In the genomic region with DNA sequence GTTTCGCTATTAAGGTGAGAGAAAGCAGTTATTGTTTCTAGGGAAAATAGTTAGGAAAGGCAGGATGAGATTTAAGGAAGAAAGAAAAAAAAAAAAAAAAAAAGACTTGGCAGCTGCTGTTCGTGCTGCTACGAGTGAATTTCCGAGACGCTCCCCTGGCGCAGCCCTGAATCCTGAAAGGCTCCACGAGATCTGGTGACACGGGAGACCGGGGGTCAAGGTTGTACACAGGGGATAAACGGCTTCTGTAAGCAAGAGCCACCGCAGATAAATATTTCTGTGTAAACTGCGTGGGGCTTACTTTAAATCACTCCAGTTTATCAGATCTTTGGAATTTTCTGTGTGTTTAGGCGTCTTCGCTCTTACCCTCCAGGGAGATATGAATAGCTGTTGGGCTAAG, we compare ENCODE assay signal across 17 mouse cellular contexts. TPM values are rescaled to one million over a fixed set of nuclear protein-coding genes. Genes with fewer than 3 reads are reported as not detected.
DNase-seq lines count a peak whose midpoint lies in the region; ATAC-seq and TF ChIP-seq lines count a peak whose summit lies in the region.
"Had no signal": no experiment of that assay in that cellular context is flagged by ENCODE, and none has a peak within 500 bp of the region (broad histone marks: within the 10 kb centered on the region; RNA-seq: fewer than 3 reads in every experiment).

No protein-coding gene starts in this region.

- peaks cover 3% of the 10 kb centered on the region; the same call in 1 of the 2 replicates for H3K4me1 ChIP-seq in lung, embryonic 16.5 days (replicated peaks; ENCODE audit: control insufficient read depth, insufficient read depth, low read length)
- H3K4me1 ChIP-seq in lung, adult 2 months (ENCODE audit: control insufficient read depth, insufficient read depth, low read length): no peaks in the 10 kb centered on the region
- H3K4me1 ChIP-seq in hindbrain, postnatal 0 days (ENCODE audit: insufficient read depth, low read length): no peaks in the 10 kb centered on the region
- peaks cover 16% of the 10 kb centered on the region; the same call in 1 of the 2 replicates for H3K4me1 ChIP-seq in neural tube, embryonic 14.5 days (ENCODE audit: control insufficient read depth, insufficient read depth, low read length)
- no peaks in the 10 kb centered on the region for H3K4me1 ChIP-seq in liver, embryonic 11.5 days (replicated peaks; ENCODE audit: control insufficient read depth, insufficient read depth, low read length)

- H3K4me3 ChIP-seq in gastrocnemius, adult 2 months: peak overlapping the region; percentile 61
- H3K4me3 ChIP-seq in lung, embryonic 16.5 days (ENCODE audit: low read length): no peak overlapping the region
- H3K4me3 ChIP-seq in lung, adult 2 months (replicated peaks; ENCODE audit: extremely low read depth, low read depth, low read length): no peak overlapping the region
- no peak overlapping the region for H3K4me3 ChIP-seq in hindbrain, postnatal 0 days (ENCODE audit: low read length)
- H3K4me3 ChIP-seq in neural tube, embryonic 14.5 days (ENCODE audit: low read depth, low read length): no peak overlapping the region
- no peak overlapping the region for H3K4me3 ChIP-seq in liver, embryonic 11.5 days (ENCODE audit: low read depth, low read length)
- H3K4me3 ChIP-seq: neural tube, embryonic 12.5 days had no signal

- no peaks in the 10 kb centered on the region for H3K27me3 ChIP-seq in lung, embryonic 16.5 days (ENCODE audit: control insufficient read depth, insufficient read depth, low read depth, low read length)
- H3K27me3 ChIP-seq in hindbrain, postnatal 0 days (ENCODE audit: insufficient read depth, low read length): no peaks in the 10 kb centered on the region
- H3K27me3 ChIP-seq in neural tube, embryonic 14.5 days (ENCODE audit: control insufficient read depth, insufficient read depth, low read length): no peaks in the 10 kb centered on the region
- no peaks in the 10 kb centered on the region for H3K27me3 ChIP-seq in liver, embryonic 11.5 days (replicated peaks; ENCODE audit: control insufficient read depth, insufficient read depth, low read length)
- H3K27me3 ChIP-seq: neural tube, embryonic 12.5 days had no signal

- TF ChIP-seq CTCF in gastrocnemius, adult 2 months (IDR thresholded peaks at IDR 0.05): no peak
- no peak for TF ChIP-seq CTCF in lung, adult 2 months (IDR thresholded peaks at IDR 0.05; ENCODE audit: insufficient read depth, low read length)
- no peak for TF ChIP-seq CTCF in hindbrain, postnatal 0 days (IDR thresholded peaks at IDR 0.05; ENCODE audit: low read depth)

- peak overlapping the region; percentile 77 for H3K27ac ChIP-seq in gastrocnemius, adult 2 months
- no peak overlapping the region for H3K27ac ChIP-seq in lung, embryonic 16.5 days (ENCODE audit: low read length)
- H3K27ac ChIP-seq in hindbrain, postnatal 0 days: no peak overlapping the region
- no peak overlapping the region for H3K27ac ChIP-seq in neural tube, embryonic 14.5 days (ENCODE audit: low read depth, low read length)
- H3K27ac ChIP-seq in liver, embryonic 11.5 days (ENCODE audit: low read depth, low read length): no peak overlapping the region
- H3K27ac ChIP-seq: neural tube, embryonic 12.5 days had no signal

- no peaks in the 10 kb centered on the region for H3K9me3 ChIP-seq in lung, embryonic 16.5 days (ENCODE audit: control insufficient read depth, low read length)
- H3K9me3 ChIP-seq in hindbrain, postnatal 0 days (ENCODE audit: low read length): no peaks in the 10 kb centered on the region
- H3K9me3 ChIP-seq in neural tube, embryonic 14.5 days (ENCODE audit: control insufficient read depth, low read length): no peaks in the 10 kb centered on the region
- no peaks in the 10 kb centered on the region for H3K9me3 ChIP-seq in liver, embryonic 11.5 days (ENCODE audit: control insufficient read depth, low read length)
- H3K9me3 ChIP-seq: neural tube, embryonic 12.5 days had no signal

- intact Hi-C loops in gastrocnemius, adult 2 months (cut with DNase I): no loop called here

- no peak for DNase-seq in gastrocnemius, adult 2 months
- no peak for DNase-seq in gastrocnemius, postnatal 4 days (ENCODE audit: low spot score in 2 of 2)
- DNase-seq in lung, adult 2 months: no peak
- no peak for DNase-seq in hindbrain, postnatal 0 days (ENCODE audit: low spot score)
- no peak for DNase-seq in urinary bladder, adult 2 months (ENCODE audit: low spot score)
- no peak for DNase-seq in liver, embryonic 11.5 days (ENCODE audit: low spot score)
- DNase-seq: cerebellum, adult 11-12 months; kidney, adult 2 months; right cerebral cortex, postnatal 4 days had no signal

- peak overlapping the region; percentile 37; the same call in 1 of the 2 replicates for H3K4me2 ChIP-seq in lung, embryonic 16.5 days (ENCODE audit: low read depth, low read length)
- peak overlapping the region; percentile 33; the same call in 1 of the 2 replicates for H3K4me2 ChIP-seq in hindbrain, postnatal 0 days (ENCODE audit: low read depth, low read length)
- peak overlapping the region; percentile 23; the same call in 1 of the 2 replicates for H3K4me2 ChIP-seq in neural tube, embryonic 14.5 days (ENCODE audit: low read depth, low read length)
- no peak overlapping the region for H3K4me2 ChIP-seq in liver, embryonic 11.5 days
- H3K4me2 ChIP-seq: heart, embryonic 11.5 days; neural tube, embryonic 12.5 days had no signal

- WGBS in lung, embryonic 16.5 days: 43% methylated on average over 14 of the region's 14 CpGs
- WGBS in lung, adult 2 months: 57% methylated on average over 14 of the region's 14 CpGs
- 47% methylated on average over 14 of the region's 14 CpGs for WGBS in hindbrain, postnatal 0 days
- 52% methylated on average over 14 of the region's 14 CpGs for WGBS in neural tube, embryonic 14.5 days
- 72% methylated on average over 14 of the region's 14 CpGs for WGBS in liver, embryonic 11.5 days

- no peaks in the 10 kb centered on the region for H3K36me3 ChIP-seq in lung, embryonic 16.5 days (ENCODE audit: control insufficient read depth, insufficient read depth, low read length)
- H3K36me3 ChIP-seq in hindbrain, postnatal 0 days (ENCODE audit: insufficient read depth, low read length): no peaks in the 10 kb centered on the region
- H3K36me3 ChIP-seq in neural tube, embryonic 14.5 days (ENCODE audit: control insufficient read depth, insufficient read depth, low read length): no peaks in the 10 kb centered on the region
- H3K36me3 ChIP-seq in liver, embryonic 11.5 days (ENCODE audit: control insufficient read depth, insufficient read depth, low read length): no peaks in the 10 kb centered on the region
- H3K36me3 ChIP-seq: neural tube, embryonic 12.5 days had no signal

- ATAC-seq in lung, embryonic 16.5 days (ENCODE audit: low read depth): no peak
- ATAC-seq in hindbrain, postnatal 0 days: no peak
- no peak for ATAC-seq in neural tube, embryonic 14.5 days (ENCODE audit: low read depth)
- ATAC-seq in liver, embryonic 11.5 days (replicated peaks; ENCODE audit: low FRiP score): no peak

- TF ChIP-seq POLR2A in lung, adult 2 months (IDR thresholded peaks at IDR 0.05; ENCODE audit: borderline replicate concordance, extremely low read depth, low read depth, low read length): no peak

- H3K9ac ChIP-seq in lung, embryonic 16.5 days (ENCODE audit: low read length): no peak overlapping the region
- no peak overlapping the region for H3K9ac ChIP-seq in hindbrain, postnatal 0 days (replicated peaks; ENCODE audit: low read length)
- H3K9ac ChIP-seq in neural tube, embryonic 14.5 days (replicated peaks; ENCODE audit: low read depth, low read length): no peak overlapping the region
- no peak overlapping the region for H3K9ac ChIP-seq in liver, embryonic 11.5 days (ENCODE audit: low read depth, low read length)
- H3K9ac ChIP-seq: neural tube, embryonic 12.5 days had no signal

RNA-seq across cellular contexts. Expression of gene Tshz2, which starts 8.7 kb away (rescaled TPM):
- 10 to 100 TPM; 10.3 to 14.8 TPM for total RNA-seq in gastrocnemius, adult 2 months (2021)
- total RNA-seq in gastrocnemius, postnatal 4 days (2021): 10 to 100 TPM; 38.2 to 40.1 TPM
- 6.7 and 7.2 TPM in 2 replicates for polyA plus RNA-seq in lung, embryonic 16.5 days (2015; fragmentation: Nextera tagmentation; extraction: Ambion mirVana)
- 6.2 and 8.4 TPM in 2 replicates for polyA plus RNA-seq in lung, adult 2 months (2012; rRNA removed)
- 40.2 and 47.0 TPM in 2 replicates for total RNA-seq in hindbrain, postnatal 0 days (2014; rRNA removed)
- 29.0 and 31.4 TPM in 2 replicates for polyA plus RNA-seq in hindbrain, postnatal 0 days (2015; fragmentation: Nextera tagmentation; extraction: Ambion mirVana)
- 54.5 and 58.5 TPM in 2 replicates for polyA plus RNA-seq in neural tube, embryonic 14.5 days (2014; fragmentation: Nextera tagmentation; extraction: Ambion mirVana)
- polyA plus RNA-seq in urinary bladder, adult 2 months (2012; rRNA removed): 42.1 and 60.0 TPM in 2 replicates
- polyA plus RNA-seq in liver, embryonic 11.5 days (2014; fragmentation: Nextera tagmentation; extraction: Ambion mirVana): 4.9 and 5.4 TPM in 2 replicates
- total RNA-seq: megakaryocyte, adult 5-6 weeks had no signal

RNA-seq across cellular contexts. Expression of gene Gm11011, which starts 54.0 kb away (rescaled TPM):
- total RNA-seq in gastrocnemius, adult 2 months (2021): not detected
- not detected for total RNA-seq in gastrocnemius, postnatal 4 days (2021)
- not detected in 2 replicates for polyA plus RNA-seq in lung, embryonic 16.5 days (2015; fragmentation: Nextera tagmentation; extraction: Ambion mirVana)
- not detected in 2 replicates for polyA plus RNA-seq in lung, adult 2 months (2012; rRNA removed)
- not detected in 2 replicates for total RNA-seq in hindbrain, postnatal 0 days (2014; rRNA removed)
- polyA plus RNA-seq in hindbrain, postnatal 0 days (2015; fragmentation: Nextera tagmentation; extraction: Ambion mirVana): not detected in 2 replicates
- polyA plus RNA-seq in neural tube, embryonic 14.5 days (2014; fragmentation: Nextera tagmentation; extraction: Ambion mirVana): not detected in 2 replicates
- polyA plus RNA-seq in urinary bladder, adult 2 months (2012; rRNA removed): not detected in 2 replicates
- not detected in 2 replicates for polyA plus RNA-seq in liver, embryonic 11.5 days (2014; fragmentation: Nextera tagmentation; extraction: Ambion mirVana)
- total RNA-seq: adrenal gland, postnatal 36 days; liver, adult 2 months; megakaryocyte, adult 5-6 weeks had no signal
- polyA plus RNA-seq: heart, embryonic 11.5 days; kidney, adult 2 months; liver, adult 2 months; neural tube, embryonic 12.5 days; thymus, postnatal 0 days had no signal
